Mouse (Mus musculus) spleen, adult 18-20 months (tissue): Measurements from ENCODE around the gene Hdgf.

ENCODE experiments used
- DNase-seq, 2 experiments: peaks; one replicate each; pipeline ENCODE4 v3.0.0; 2022; ENCODE audit warnings: mixed read lengths in 2 of 2

Gene Hdgf

DNA sequence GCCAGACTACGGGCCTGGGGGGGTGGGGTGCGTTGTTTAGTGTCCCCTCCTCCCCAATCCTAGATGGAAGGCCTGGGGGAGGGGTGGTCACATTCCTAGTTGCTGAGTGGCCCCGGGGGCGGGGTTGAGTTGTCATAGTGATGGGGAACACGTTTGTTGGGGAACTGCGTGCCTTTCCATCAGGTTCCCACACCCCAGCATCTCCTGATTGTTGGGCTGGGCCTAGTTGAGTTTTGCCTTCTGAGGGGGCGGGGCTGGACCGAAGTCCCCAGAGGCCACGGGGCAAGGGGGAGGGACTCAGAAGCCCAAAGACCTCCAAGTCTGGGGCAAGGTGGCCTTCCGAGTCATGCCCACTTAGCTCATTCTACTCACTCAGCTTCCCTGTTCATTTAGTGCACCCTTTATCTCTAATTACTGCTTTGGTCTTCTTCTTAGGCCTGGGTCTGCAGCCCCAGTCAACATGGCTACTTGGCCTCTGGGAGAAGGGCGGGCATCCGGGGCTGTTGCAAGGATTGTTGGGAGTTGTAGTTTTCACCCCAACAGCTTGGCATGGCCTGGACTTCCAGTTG, 4.5 kb downstream of the Hdgf start:
- peak; percentile 35 to 49 for DNase-seq

DNA sequence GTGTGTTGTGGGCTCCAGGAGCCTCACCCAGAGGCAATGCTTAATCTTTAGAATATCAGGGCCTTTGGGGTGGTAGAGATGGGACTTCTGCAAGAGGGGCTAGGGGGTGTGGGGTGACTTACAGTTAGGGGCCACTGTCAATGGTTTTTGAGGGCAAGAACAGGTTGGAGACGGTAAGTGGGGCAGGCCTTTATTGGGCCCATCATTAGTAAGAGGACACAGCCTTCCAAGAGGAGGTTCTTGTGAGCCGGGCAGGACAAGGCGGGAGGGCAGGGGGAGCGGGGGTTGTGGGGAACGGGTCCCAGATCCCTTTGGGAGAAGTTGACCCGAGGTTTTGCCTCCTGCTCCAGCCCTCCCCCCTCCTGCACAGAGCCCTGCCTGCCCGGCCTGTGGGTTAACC, 7.4 kb downstream of the Hdgf start:
- DNase-seq: no peak

DNA sequence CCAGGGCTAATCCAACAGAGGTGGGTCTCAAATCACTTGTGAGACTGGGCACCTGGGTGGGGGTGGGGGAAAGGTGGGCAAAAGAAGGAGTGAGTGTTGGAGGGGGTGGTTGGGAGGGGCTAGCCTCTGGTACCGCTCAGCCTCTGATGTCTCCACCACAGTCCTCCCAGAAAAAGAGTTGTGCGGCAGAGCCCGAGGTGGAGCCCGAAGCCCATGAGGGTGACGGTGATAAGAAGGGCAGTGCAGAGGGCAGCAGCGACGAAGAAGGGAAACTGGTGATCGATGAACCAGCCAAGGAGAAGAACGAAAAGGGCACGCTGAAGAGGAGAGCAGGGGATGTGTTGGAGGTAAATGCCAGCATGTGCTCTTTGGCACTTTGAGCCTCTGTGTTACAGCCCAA, 7.8 kb downstream of the Hdgf start:
- DNase-seq: no peak

DNA sequence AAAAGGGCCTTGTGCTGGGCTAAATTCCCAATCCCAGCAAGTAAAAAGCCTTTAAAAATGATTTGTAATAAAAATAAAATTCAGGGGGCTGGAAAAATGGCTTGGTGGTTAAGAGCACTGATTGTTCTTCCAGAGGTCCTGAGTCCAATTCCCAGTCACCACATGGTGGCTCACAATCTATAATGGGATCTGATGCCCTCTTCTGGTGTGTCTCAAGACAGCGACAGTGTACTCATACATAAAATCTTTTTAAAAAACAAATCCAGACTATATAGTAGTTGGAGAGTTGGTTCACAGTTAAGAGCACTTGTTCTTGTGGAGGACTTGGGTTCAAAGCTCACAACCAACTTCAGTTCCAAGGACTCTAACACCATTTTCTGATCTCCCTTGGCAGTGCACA, 10.9 kb downstream of the Hdgf start:
- DNase-seq: no peak

DNA sequence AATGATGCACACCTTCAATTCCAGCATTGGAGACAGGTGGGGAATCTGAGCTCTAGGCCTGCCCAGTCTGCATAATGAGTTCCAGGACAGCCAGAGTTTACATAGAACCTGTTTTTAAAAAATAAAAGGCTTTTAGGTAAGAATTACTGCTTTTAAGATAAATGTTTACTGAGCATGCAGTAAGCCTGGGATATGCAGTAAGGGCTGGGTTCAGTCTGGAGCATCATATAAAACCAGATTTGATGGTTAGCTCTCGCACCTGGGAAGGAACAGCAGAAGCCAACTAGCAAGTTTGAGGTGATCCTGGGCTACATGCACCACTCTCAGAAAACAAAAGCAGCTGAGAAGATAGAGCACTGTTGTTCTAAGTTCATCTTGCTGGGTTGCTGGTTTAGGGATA, 12.4 kb downstream of the Hdgf start:
- DNase-seq: no peak

DNA sequence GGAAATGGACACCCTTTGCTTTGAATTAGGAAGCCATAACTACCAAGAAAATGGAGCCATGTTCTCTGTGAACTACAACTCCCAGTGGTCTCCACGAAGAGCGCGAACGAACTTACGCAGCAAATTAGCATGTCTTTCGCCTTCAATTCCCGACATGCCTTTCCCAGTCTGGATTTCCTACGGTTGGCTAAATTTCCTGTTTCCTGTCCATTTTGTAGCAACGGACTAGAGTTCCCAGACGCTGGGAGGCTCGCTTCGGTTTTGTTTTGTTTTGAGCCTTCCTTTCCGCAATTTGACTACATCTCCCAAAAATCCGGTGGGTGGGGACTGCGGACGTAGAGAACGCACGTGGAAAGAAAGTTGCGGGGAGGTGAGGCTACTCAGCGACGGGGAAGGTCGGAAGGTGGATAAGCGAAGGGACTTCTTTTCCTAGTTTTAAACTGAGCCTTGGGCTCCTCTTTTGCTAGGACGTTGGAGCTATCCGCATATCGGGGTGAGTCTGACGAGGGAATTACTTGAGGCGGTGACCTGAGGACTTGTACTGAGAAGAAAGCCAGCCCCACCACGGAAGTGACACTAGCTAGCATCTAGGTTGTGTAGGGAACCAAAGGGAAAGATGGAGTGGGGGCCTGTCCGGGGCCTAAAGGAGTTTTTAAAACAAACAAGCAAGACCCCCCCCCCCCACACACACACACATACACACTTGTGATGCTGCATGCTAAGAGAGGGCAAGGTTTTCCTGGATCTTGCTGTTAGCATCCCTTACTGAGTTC, 13.4 kb downstream of the Hdgf start, which contains the start of gene Mrpl24:
Gene Mrpl24, plus strand, starts transcription at position 171 of the 773 bp plus-strand sequence.
- DNase-seq: peak; percentile 48 to 57

DNA sequence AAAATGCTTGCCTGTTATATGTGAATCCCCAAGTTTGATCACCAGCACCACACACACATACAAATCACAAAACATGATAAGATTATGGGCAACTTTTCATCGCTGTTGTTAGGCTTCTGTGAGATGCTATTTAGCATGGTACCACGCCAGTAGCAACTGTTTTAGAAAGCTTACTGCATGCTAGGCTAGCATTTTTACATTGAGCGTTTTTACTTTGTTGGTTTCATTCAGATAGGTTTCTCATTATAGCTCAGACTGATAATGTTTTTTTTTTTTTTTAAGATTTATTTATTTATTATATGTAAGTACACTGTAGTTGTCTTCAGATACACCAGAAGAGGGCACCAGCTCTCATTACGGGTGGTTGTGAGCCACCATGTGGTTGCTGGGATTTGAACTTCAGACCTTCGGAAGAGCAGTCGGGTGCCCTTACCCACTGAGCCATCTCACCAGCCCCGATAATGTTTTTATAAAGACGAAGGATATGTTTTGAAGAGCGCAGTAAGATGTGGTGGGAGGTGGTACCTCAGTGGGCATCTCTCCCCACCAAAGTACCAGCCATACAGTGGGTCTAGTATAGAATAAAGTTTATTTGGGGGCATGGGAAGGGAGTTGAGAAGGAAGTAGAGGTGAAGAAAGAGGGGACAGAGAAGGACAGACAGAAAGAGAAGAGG, 14.3 kb downstream of the Hdgf start:
- DNase-seq: no peak

DNA sequence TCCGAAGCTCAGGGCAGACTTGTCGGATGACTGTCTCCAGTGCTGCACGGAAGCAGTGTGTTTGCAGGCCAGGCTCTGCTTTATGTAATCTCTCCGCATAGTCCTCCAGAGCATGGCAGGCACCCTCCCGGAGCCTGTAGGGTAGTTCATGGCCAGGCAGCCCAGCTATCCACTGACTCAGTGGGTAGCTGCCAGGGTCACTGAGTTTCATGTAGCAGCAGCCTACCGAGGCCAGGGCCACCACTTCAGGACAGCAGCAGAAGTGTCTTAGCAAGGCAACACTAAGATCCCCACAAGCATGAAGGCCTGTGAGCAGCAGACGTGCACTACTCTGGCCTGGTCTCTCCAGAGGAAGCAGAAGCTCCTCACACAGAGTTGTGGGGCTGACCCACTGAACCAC, 18.9 kb downstream of the Hdgf start:
- no peak for DNase-seq

DNA sequence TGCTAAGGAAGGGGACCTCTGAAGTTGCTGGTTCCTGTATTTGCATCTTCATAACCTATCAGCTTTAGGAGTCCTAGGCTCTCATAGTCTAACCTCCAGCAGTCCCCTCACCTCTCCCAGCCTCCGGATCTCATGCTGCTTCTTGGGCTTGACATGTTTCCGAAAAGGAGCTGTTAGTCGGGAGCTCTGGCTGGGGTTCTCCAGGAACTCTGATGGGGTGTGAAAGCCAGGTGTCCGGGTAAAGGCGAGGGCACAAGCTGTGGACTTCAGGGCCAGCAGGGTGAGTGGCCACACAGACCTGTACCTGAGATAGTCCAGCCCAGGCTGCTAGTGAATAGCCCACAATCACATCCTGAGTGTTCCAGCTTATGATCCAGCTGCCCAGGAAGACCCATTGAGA, 21.3 kb downstream of the Hdgf start:
- DNase-seq: no peak

DNA sequence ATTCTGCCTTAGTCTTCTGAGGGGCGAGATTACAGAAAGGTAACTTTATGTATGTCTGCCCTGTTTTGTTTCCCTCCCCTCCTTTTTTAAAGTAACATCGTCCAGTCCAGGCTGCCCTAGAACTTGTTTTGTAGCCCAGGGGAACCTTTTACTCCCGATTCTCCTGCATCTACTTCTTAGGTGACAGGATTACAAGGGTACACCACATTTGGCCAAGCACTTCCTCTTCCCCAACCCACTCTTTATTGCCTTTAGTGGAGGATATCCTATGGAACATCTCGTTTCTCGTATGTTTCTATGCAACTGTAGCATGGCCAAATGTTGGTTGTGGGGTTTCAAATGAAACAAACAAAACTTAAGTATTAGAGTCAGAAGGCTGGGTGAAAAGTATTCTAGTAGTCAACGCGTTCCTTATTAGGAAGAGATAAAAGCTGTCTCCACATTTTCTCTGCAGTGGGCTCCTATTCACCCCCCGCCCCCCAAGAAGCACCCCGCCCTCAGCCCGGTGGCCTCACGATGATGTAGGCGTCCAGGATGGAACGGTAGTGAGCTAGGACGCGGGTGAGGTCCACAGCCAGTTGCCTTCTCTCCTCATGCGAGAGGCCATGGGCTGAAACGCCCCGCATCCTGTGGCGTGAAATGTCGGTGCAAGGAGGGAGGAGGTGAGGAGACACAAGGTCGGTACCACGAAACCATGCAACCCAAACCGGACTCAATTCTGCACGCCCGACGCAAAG, 23.4 kb downstream of the Hdgf start:
- no peak for DNase-seq

DNA sequence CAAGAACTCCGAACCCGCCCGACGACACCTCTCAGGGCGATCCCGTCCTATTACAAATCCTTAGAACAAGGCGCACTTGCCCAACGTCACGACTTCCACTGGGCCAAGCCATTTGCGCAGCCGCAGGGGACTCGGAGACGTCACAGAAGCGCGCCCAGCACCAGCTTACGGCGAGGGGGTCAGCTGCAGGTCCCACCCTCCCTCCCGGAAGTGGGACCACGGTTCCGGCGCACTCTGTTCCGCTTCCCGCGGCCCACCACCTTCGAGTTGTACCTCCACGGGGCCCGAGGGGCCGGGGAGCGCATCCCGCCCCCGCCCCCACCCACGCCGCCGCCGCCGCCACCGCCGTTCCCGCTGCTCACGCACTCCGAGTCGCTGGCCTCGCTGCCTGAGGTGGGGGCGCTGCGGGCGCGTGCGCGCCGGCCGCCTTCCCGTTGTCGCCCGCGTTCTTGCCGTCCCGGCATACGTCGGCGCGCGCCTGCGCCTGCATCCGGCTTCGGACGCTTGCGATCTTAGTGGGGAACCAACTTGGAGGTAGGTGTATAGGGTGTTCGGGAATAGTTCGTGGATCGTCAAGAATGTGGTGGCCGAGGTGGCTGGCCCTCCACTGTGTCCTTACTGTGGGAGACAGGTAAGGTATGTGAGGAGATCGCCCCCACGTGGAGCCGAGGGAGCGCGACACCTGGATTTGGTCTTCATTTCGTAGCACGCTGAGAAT, 24.1 kb downstream of the Hdgf start, which contains the start of the genes Isg20l2 and Rrnad1:
Gene Isg20l2, plus strand, starts transcription at position 237 of the 718 bp plus-strand sequence.
Gene Rrnad1, minus strand, starts transcription at position 640 of the 718 bp plus-strand sequence.
- DNase-seq: peak; percentile 92 to 94

DNA sequence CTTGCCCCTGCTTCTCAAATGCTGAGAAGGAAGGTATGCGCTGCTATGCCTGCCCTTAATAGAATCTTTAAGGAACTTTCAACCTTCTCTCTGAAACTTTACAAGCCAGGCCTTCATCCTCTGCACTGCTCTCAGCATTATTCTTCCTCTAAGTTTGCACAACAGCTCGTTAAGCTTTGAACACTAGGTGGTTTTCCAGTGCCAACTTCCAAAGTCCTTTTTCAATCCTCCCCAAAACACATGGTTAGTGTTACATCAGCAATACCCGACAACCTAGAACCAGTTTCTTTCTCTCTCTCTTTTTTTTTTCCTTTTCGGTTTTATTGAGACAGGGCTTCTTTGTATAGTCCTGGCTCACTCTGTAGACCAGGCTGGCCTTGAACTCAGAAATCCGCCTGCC, 27.9 kb downstream of the Hdgf start:
- DNase-seq: no peak

DNA sequence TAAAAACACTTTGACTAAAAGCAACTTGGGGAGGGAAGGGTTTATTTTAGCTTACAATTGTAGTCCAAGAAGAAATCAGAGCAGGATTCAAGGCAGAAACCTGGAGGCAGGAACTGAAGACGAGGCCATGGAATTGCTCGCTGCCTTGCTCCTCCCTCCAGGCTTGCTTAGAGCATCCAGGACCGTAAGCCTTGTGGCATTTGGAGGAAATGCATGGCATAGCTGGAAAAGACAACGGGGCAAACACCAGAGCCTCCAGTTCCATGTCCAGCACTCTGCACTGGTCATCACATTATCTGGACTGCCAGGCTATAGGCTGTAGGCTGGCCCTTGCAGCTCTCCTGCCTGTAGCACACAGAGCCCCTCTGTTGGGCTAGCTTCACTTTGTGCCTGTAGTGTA, 28.4 kb downstream of the Hdgf start:
- DNase-seq: no peak

DNA sequence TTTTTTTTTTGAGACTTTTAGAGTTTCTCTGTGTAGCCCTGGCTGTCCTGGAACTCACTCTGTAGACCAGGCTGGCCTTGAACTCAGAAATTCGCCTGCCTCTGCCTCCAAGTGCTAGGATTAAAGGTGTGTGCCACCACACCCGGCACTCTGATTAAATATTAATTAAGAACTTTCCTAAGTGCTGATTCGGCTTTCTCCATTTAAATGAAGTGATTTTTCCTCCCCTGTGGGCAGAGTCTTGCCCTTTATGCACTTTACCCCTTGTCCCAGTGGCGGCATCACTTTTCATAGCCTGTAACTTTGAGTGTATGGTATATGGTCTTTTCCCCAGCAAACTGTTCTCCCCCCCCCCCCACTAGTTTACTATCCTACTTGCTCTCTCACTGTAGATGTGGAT, 29.1 kb downstream of the Hdgf start:
- no peak for DNase-seq

DNA sequence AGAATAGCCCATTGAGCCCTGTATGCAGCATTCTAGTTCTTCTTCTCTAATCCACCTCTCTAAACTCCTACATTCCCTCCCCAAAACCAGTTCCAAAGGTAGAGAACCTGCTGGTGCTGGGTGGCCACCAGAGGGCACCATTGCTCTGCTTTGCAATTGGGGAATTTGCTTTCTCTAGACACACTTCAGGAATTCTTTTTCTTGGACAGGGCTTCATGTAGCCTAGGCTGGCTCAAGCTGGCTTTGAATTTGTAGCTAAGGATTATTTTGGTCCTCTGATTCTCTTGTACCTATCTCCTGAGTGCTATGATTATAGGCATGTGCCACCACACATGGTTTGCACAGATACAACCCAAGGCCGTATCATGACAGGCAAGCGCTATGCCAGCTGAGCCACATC, 29.7 kb downstream of the Hdgf start:
- peak in 1 of 2 experiments; percentile 68 for DNase-seq

DNA sequence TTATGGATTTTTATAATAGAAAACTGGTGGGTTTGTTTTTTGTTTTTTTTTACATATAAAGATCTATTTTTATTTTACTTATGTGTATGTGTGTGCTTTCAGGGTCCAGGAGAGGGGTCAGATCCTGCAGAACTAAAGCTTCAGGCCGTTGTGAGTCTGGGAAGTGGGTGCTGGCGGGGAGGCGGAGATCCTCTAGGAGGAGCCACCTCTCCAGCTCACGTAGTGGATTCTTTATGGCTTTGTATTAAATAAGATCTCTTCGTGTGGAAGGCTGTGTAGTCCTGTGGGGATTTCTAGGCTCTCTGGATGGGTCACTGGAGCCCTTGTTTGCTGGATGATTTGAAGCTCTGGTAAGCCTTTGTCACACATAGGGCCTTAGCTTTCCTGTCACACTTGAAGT, 34.5 kb downstream of the Hdgf start:
- no peak for DNase-seq

DNA sequence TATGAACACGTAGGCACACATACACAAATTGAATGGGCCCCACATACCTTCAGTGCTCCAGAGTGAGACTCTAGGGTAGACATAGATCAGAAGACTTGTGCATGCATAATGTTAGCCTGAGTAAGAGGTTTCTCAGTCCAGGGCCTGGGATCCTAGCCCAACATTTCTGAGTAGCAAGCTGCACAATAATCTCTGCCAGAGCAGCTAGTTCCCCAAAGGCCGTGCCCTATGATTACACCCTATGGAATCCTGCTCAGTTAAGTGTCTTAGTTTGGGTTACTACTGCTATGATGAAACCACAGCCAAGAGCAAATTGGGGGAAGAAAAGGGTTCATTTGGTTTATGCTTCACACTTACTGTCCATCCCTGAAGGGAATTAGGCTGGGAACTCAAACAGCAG, 36.4 kb downstream of the Hdgf start:
- no peak for DNase-seq

DNA sequence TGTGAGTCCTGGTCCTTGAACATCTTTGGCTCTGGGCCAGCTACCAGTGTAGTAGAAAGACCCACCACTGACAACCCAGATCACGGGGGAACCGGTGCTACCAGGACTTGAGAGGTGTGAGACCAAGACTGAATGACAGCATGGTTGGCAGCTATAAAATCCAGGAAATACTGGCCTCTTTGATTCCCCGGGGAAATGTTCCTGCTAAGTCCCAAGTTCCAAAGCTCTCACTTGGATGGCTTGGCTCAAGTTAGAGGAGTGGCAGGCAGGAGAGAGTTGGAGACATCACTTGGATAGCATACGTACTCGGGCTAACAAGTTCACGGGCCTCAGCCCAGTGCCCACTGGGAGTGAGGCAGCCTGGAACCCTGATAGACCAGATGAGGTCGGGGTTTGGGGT, 37.5 kb downstream of the Hdgf start:
- DNase-seq: no peak

DNA sequence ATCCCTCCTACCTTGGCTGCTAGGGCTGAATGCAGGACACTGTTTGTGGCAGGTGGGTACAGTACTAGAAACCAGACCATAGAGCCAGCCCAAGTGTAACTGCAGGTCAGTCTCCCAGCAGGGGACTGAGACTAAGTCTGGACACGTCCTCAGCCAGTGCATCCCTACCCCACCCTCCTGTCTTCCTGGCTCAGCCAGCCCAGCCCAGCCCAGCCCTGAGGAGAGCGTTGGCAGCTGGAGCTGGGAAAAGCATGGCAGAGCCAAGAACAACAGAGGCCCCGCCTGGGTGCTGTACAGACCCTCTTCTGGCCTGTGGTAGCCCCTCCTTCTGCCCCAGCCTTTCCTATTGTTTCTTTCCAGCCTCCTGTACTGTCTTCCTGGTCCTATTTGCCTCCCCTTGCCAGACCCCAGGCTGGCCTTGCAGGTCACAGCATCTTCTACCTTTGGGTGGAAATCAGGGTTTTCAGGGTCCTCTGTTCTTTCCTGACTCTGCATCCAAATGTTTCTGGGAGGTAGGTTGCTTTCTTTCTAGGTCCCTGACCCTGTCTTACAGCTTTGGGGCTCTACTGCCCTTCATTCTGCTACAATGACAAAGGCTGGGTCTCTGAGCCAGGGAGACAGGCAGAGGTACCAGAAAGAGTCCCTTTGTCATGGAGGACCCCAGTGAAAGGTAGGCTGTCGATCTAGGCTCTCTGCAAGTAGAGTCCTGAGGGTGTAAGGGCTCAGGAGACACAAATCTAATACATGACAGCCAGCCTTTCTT, 38.9 kb downstream of the Hdgf start:
- DNase-seq: no peak

DNA sequence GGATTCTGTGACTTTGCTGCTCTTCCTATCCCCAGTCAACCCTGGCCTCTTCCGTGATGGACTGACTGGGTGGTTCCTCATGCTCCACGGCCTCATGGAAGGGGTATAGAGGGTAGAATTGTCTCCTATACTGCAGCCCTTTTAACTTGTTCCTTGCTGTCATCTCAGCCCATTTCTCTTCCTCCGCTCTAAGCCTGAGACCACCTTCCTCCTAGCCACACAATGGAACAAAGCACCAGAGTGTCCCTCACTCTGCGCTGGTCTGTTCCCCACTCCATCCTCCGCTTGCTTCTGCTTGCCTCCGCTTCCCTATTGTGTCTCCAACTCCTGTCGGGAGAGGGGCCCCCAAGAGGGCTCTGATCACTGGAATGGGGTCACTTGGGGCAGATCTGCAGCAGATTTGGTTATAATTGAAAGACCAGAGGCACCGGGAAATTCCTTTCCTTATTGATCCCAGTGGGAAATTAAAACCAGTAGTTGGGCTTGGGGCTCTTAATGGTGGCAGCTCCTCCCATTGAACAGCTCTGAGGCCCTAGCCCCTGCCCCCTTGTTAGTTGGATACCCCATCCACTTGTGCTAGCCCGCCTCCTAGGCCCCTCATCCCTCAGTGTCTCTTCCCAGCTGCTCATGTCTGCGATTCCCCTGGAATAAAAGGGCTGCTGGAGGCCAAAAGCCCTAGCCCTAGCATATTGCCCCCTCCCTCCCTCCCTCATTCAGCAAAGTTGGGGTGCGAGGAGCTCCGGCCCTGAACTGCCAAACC, 39.8 kb downstream of the Hdgf start:
- no peak for DNase-seq

DNA sequence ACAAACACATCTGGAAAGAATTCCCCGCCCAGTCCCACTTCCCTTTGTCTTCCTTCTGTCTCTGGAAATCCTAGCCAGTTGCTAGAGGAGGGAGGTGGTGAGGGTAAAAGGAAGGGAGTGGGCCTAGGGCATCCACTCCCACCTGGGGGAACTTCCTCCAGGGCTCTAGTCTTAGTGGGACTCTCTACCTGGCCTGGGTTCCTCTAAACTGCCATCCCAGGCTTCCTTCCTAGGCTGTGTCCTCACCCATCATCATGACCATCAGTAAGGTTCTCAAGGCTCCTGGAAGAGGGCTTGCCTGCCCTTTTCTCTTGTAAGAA, 40.4 kb downstream of the Hdgf start:
- DNase-seq: no peak
